Mouse (Mus musculus) intestine, postnatal 0 days (tissue): Measurements from ENCODE around the gene Ifi47. TPM values are rescaled to one million over a fixed set of nuclear protein-coding genes. Genes with fewer than 3 reads are reported as not detected.

ENCODE experiments used
- ATAC-seq: fragments of 200-750 bp; cut with Nextera tagmentation; 2 replicates; pipeline ENCODE4 v1.8.0; 2017; ENCODE audit warnings: mild to moderate bottlenecking, moderate TSS enrichment, moderate library complexity
- H3K27ac ChIP-seq: fragments of 300-500 bp; sonication (generic); 2 replicates; pipeline ENCODE4 v1.5.1; 2014; ENCODE audit warnings: mild to moderate bottlenecking, low read depth, low read length, moderate library complexity
- H3K27me3 ChIP-seq: fragments of 300-500 bp; sonication (generic); replicated peaks from 2 replicates; pipeline ENCODE4 v1.6.1; 2014; ENCODE audit warnings: low read length, mixed read lengths; ENCODE audit not compliant: control insufficient read depth, insufficient read depth
- H3K36me3 ChIP-seq: fragments of 300-500 bp; sonication (generic); 2 replicates; pipeline ENCODE4 v1.6.1; 2014; ENCODE audit warnings: mild to moderate bottlenecking, moderate library complexity; ENCODE audit not compliant: control insufficient read depth, insufficient read depth
- H3K4me1 ChIP-seq: fragments of 300-500 bp; sonication (generic); replicated peaks from 2 replicates; pipeline ENCODE4 v1.6.1; 2014; ENCODE audit warnings: antibody characterized with exemption, low read length, mixed read lengths; ENCODE audit not compliant: control insufficient read depth, insufficient read depth
- H3K4me2 ChIP-seq: fragments of 300-500 bp; sonication (generic); replicated peaks from 2 replicates; pipeline ENCODE4 v1.6.1; 2014; ENCODE audit warnings: low read depth, mild to moderate bottlenecking, moderate library complexity
- H3K4me3 ChIP-seq: fragments of 300-500 bp; sonication (generic); 2 replicates; pipeline ENCODE4 v1.5.1; 2014; ENCODE audit warnings: low read depth, low read length
- H3K9ac ChIP-seq: fragments of 300-500 bp; sonication (generic); 2 replicates; pipeline ENCODE4 v1.6.1; 2014; ENCODE audit warnings: mild to moderate bottlenecking, low read depth, low read length
- H3K9me3 ChIP-seq: fragments of 300-500 bp; sonication (generic); 2 replicates; pipeline ENCODE4 v1.6.1; 2016; ENCODE audit warnings: mixed run types; ENCODE audit not compliant: control insufficient read depth
- CTCF ChIP-seq: sonication (generic); IDR thresholded peaks from 2 replicates; pipeline ENCODE4 v1.5.1; 2016; ENCODE audit warnings: low read depth, mild to moderate bottlenecking, control low read depth, antibody characterized with exemption, moderate library complexity
- WGBS: fragments of 180-500 bp; shearing (Covaris S2); extraction: QIAGEN DNeasy Blood & Tissue Kit; methylation state at CpG from one replicate; pipeline ENCODE4 v1.1.7; 2014; 5-methylcytosine and 5-hydroxymethylcytosine counted together
- polyA plus RNA-seq: library from polyadenylated mRNA; unstranded; fragments of >200 nt; fragmentation: Nextera tagmentation; extraction: Ambion mirVana; gene quantifications from 2 replicates; pipeline ENCODE4 v1.2.1, GENCODE M21; 2015

Ifi47 gene
- polyA plus RNA-seq, 1 experiment from 2014 or later = 29.5 TPM

DNA sequence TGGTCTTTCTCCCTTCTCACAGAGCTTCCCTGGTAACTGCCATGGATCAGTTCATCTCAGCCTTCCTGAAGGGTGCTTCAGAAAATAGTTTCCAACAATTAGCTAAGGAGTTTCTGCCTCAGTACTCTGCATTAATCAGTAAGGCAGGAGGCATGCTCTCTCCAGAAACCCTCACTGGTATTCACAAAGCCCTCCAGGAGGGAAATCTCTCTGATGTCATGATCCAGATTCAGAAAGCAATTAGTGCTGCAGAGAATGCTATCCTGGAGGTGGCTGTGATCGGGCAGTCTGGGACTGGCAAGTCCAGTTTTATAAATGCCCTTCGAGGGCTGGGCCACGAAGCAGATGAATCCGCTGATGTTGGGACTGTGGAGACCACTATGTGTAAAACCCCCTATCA is 19.0 kb downstream of the Ifi47 start:
- H3K36me3 ChIP-seq = peaks cover 2% of the 10 kb centered on the region; the same call in 1 of the 2 replicates
- no peak overlapping the region for H3K27ac ChIP-seq
- TF ChIP-seq CTCF = no peak
- H3K9me3 ChIP-seq = no peaks in the 10 kb centered on the region
- H3K4me1 ChIP-seq = 0 out of 2 replicates have a peak, but pooled peaks cover 5% of the 10 kb centered on the region
- no peak overlapping the region for H3K4me3 ChIP-seq
- 91% methylated on average over 4 of the region's 4 CpGs for WGBS
- no peak overlapping the region for H3K9ac ChIP-seq
- H3K27me3 ChIP-seq = no peaks in the 10 kb centered on the region
- no peak for ATAC-seq
- H3K4me2 ChIP-seq = no peak overlapping the region

DNA sequence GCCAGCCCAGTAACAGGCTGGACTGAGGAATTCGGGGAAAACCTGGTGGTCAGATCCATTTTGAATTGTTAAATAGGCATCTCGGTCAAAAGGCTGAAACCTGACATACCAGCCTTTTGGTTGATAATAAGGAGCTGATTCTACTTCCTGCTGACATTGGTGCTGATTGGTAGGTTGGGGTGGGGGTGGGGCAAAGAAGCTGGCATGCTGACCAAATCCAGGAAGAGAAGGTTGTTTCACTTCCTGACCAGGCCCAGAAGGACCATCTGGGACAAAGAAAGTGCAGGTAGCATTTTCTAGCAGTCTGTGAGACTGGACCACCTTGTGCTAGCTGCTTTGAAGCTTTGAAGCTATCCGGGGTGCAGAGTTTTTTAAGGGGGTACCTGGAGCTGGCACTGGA is 24.0 kb downstream of the Ifi47 start:
- ATAC-seq = no peak
- Histone ChIP-seq H3K27me3 (no peaks in the 10 kb centered on the region), H3K4me2 (no peak overlapping the region), H3K9me3 (no peaks in the 10 kb centered on the region), H3K4me3 (no peak overlapping the region), H3K9ac (no peak overlapping the region), H3K27ac (no peak overlapping the region), H3K36me3 (peaks cover 2% of the 10 kb centered on the region; the same call in 1 of the 2 replicates), H3K4me1 (0 out of 2 replicates have a peak, but pooled peaks cover 3% of the 10 kb centered on the region)
- 90% methylated on average over 3 of the region's 3 CpGs for WGBS
- TF ChIP-seq CTCF = no peak

DNA sequence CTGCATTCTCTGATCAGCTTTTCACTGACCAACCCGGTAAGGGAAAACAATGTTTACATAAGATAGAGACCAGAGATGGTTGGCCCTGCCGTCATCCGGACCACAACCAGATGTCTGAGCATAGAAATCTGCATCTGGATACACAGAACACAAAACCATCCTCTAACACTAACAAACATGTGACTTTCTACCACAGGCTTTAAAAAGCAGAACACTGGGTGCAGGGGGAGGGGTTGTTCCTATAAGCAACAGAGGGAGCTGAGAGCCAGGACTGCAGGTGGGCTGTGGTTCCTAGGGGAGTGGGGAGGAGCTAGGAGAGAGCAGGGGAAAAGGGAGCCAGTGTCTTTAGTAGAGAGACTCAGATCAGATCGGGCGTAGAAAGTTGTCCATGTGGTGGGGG is 25.1 kb downstream of the Ifi47 start:
- TF ChIP-seq CTCF = no peak
- H3K36me3 ChIP-seq = peaks cover 2% of the 10 kb centered on the region; the same call in 1 of the 2 replicates
- no peaks in the 10 kb centered on the region for H3K9me3 ChIP-seq
- ATAC-seq = no peak
- 36% methylated on average over 5 of the region's 5 CpGs for WGBS
- no peak overlapping the region for H3K4me3 ChIP-seq
- H3K27me3 ChIP-seq = no peaks in the 10 kb centered on the region
- no peak overlapping the region for H3K4me2 ChIP-seq
- 0 out of 2 replicates have a peak, but pooled peaks cover 3% of the 10 kb centered on the region for H3K4me1 ChIP-seq
- H3K9ac ChIP-seq = no peak overlapping the region
- no peak overlapping the region for H3K27ac ChIP-seq

DNA sequence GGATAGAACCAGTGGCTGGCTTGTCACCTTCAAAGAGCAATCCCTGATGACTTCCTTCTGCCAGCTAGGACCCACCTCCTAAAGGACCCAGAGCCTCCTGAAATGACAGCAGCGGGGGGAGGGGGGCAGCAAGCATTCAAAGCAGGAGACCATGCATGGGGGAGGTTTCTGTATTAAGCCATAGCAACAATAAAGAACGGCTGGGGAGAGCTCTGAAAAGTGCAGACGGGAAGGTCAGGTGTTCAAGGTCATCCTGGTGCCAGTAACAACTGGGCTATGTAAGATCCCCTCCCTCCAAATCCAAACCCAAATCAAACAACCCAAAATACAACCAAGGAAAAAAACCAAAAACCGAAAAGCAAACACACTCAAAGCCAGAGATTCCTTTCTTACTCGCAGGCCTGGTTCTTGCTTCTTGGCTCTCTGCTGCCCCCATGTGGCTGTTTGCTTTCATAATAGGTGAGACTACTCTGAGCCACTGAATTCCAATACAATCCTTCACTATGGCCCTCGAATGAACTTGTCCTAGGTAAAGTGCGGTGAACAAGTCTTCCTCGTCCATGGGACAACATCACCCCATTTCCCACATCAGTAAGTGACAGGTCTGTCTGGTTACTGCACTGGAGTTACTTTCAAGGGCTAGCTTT is 26.8 kb downstream of the Ifi47 start:
- no peak overlapping the region for H3K4me2 ChIP-seq
- no peaks in the 10 kb centered on the region for H3K36me3 ChIP-seq
- WGBS = 9% methylated on average over 8 of the region's 8 CpGs
- no peaks in the 10 kb centered on the region for H3K9me3 ChIP-seq
- 0 out of 2 replicates have a peak, but pooled peaks cover 3% of the 10 kb centered on the region for H3K4me1 ChIP-seq
- peak; percentile 56; the same call in 1 of the 2 replicates for ATAC-seq
- no peak overlapping the region for H3K4me3 ChIP-seq
- peak; percentile 97 for TF ChIP-seq CTCF
- no peak overlapping the region for H3K27ac ChIP-seq
- H3K9ac ChIP-seq = no peak overlapping the region
- H3K27me3 ChIP-seq = no peaks in the 10 kb centered on the region

DNA sequence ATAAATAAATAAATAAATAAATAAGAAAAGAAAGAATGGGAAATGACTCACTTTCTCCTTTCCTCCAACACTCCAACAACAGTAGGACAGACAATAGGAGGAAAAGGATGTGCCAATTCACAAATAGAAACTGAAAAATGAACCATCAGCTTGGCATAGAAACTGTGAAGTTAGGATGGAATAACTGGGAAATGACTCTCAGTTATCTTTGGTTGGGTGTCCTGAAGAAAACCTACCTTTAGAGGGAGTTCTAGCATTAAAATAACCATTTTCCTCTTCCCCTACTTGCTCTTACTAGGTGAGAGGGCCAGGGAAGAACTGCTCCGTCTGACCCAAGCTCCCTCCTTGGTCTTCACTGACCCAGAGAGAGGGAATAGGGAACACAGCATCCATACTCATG is 29.4 kb downstream of the Ifi47 start:
- Histone ChIP-seq H3K9ac (no peak overlapping the region), H3K4me2 (no peak overlapping the region), H3K27ac (no peak overlapping the region), H3K4me3 (no peak overlapping the region), H3K4me1 (0 out of 2 replicates have a peak, but pooled peaks cover 3% of the 10 kb centered on the region), H3K9me3 (no peaks in the 10 kb centered on the region), H3K27me3 (no peaks in the 10 kb centered on the region), H3K36me3 (no peaks in the 10 kb centered on the region)
- 73% methylated on average over 1 of the region's 1 CpGs for WGBS
- no peak for TF ChIP-seq CTCF
- ATAC-seq = no peak

DNA sequence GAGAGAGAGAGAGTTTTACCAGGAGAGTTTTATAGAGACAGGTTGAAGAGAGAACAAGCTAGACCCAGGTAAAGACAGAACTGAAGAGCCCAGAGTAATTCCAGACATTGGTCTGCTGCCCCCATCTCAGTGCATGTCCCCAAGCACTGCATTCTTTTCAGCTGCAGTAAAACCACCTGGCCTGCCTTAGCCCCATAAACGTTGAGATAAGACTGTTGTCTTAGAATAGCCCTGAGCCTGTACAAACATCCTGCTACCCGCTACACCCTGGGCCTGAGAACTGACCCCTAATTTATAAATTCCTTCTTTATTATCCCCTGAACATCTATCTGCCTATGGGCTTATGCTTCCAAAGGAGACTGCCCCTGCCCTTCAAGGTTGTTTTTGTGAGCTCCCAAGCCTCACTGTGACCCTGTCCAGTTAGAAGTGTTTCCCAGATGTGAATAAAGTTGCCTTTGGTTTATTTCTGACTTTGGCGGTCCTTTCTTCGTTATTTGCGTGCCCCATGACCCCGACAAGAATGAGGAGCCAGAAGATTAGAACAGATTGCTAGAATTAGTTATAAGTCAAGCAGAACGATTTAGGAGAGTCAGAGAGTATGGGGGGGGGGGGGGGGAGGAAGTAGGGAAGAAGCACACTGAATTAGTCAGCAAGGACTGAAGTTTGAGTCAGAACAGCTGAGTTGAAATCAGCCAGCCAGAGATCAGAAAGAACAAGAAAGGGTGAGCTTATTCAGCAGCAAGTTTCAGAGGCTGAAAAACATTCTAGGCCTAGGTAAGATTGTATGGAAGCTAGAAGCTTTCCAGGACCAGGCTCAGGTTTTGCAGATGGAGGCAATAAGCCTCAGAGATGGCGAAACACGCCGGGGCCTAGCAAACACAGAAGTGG is 31.5 kb downstream of the Ifi47 start:
- Histone ChIP-seq H3K4me1 (0 out of 2 replicates have a peak, but pooled peaks cover 2% of the 10 kb centered on the region), H3K9me3 (no peaks in the 10 kb centered on the region), H3K27ac (no peak overlapping the region), H3K36me3 (no peaks in the 10 kb centered on the region), H3K9ac (no peak overlapping the region), H3K4me2 (no peak overlapping the region), H3K4me3 (no peak overlapping the region), H3K27me3 (no peaks in the 10 kb centered on the region)
- 43% methylated on average over 10 of the region's 10 CpGs for WGBS
- TF ChIP-seq CTCF = no peak
- no peak for ATAC-seq
